Mouse (Mus musculus) hematopoietic stem cell, adult 5-6 weeks (primary cell): Measurements from ENCODE around the gene Acvrl1. TPM values are rescaled to one million over a fixed set of nuclear protein-coding genes. Genes with fewer than 3 reads are reported as not detected.
A peak's percentile ranks its signal among the peaks of the same experiment; 100 is the strongest.

Source experiments
- ATAC-seq, 2 experiments: fragments of 125-278 bp in 1 of 2; replicated peaks in 1 of 2; 2 replicates each; pipeline ENCODE4 v1.8.0; 2016 to 2017; ENCODE audit warnings: inconsistent platforms in 2 of 2, mild to moderate bottlenecking in 2 of 2, moderate number of reproducible peaks in 2 of 2, low read depth in 1 of 2, moderate TSS enrichment in 1 of 2; ENCODE audit not compliant: low FRiP score in 2 of 2, poor library complexity in 2 of 2, severe bottlenecking in 2 of 2, insufficient read depth in 1 of 2, low TSS enrichment in 1 of 2
- total RNA-seq: library from RNA; stranded (forward); fragments of 172-1452, 232-1000 nt; gene quantifications from 2 replicates; pipeline ENCODE4 v1.2.3, GENCODE M21; 2017

Acvrl1 gene
- total RNA-seq, 1 experiment from 2014 or later: 2.0 TPM

GRCm38 (mm10) chr15:101175131-101175460 lies 46.8 kb downstream of the Acvrl1 start:
- no peak for ATAC-seq

- ATAC-seq: no peak
Observed at GRCm38 (mm10) chr15:101175613-101176283, 47.4 kb downstream of the Acvrl1 start.

DNA sequence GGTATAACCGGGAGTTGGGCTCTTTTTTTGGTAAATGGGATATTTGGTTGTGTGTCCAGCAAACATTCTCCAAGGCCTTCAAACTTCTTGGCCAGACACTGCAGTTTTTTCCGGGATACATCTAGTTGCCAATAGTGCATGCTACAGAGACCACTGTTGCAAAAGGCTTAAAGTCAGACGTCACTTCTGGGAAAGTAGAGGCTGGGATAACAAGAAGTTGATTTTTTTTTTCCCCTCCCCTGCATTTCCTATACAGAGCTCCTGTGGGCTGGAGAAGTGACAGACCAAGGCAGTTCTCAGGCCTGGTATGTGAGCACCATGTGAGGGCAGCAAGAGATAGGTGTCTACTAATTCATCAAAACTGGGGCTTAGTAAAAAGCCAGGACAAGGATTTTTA lies 48.0 kb downstream of the Acvrl1 start:
- no peak for ATAC-seq

- no peak for ATAC-seq
Observed at GRCm38 (mm10) chr15:101176795-101177691, 48.7 kb downstream of the Acvrl1 start.

- no peak for ATAC-seq
Observed at GRCm38 (mm10) chr15:101180363-101181105, 52.2 kb downstream of the Acvrl1 start.

GRCm38 (mm10) chr15:101181106-101181466 lies 52.8 kb downstream of the Acvrl1 start:
- ATAC-seq: no peak

DNA sequence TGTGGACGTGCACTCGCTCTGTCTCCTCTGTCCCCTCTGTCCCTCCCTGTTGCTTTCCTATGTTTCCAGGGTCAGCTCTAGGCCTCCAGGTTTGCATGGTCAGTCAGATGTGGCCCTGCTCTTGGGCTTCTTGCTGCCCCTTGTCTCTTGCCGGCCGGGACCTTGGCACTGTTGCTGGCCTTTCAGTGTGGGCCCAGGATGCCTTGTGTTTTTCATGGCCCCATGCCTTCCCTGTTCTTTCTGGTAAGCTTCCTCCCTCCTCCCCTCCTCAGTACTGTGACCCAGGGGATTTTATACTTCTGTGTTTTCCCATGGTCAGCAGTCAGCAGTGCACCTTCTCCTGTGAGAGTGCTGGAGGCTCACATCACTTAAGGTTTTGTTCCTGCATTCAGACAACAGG lies 53.2 kb downstream of the Acvrl1 start:
- ATAC-seq: no peak

DNA sequence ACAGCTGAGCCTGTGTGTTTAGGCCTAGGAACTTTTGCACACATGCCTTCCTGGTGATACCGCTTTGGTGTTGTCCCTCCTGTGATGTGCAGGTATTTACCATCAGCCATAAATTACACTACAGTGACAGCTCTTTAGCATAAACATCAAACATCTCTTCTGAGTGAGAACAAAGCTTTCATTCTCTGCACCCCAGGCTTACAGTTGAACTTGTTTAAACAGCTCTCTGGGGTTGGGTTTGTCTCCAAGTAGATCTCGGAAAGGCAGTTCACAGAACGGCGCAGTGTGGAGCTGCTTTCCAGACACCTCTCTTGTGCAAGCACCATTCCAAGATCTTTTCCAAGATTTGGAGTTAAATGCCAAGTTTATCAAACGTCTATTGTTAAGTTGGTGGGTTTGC lies 54.4 kb downstream of the Acvrl1 start:
- ATAC-seq: no peak

- ATAC-seq: no peak
Observed at GRCm38 (mm10) chr15:101184300-101184699, 56.0 kb downstream of the Acvrl1 start.

- ATAC-seq: no peak
Observed at GRCm38 (mm10) chr15:101185549-101185948, 57.2 kb downstream of the Acvrl1 start.

GRCm38 (mm10) chr15:101187907-101188306 lies 59.6 kb downstream of the Acvrl1 start:
- ATAC-seq: peak in 1 of 2 experiments; percentile 37; a peak in 2 of 4 replicates

DNA sequence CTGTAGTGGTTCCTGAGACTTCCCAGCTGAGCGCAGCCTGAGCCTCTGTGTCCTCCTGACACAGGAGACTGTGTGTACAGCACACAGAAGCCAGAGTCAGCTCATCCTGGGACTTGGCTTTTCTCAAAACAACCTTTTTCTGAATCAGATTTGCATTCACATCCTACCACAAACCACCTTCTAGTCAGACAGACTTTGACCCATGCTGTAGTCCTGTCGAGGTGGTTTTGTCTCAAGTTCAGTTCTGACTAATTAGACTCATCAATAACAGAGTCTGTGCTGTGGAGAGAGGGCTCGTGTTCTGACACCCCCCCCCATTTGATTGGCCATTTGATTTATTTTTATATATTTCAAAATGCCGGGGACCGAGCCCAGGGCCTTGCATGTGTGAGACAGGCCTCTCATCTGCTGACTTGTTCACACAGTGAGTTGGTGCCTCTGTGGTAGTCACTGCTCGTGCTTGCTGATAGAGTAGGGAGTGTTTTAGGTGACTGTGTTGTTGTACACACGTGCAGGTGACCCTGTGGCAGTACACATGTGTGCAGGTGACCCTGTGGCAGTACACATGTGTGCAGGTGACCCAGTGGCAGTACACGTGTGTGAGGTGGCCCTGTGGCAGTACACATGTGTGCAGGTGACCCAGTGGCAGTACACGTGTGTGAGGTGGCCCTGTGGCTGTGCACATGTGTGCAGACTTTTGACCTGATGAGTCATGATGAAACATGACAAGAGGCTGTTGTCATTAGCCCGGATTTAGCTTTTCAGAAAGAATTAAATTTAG lies 61.8 kb downstream of the Acvrl1 start:
- no peak for ATAC-seq

GRCm38 (mm10) chr15:101190762-101191150 lies 62.4 kb downstream of the Acvrl1 start:
- ATAC-seq: no peak; a peak in 1 of 4 replicates

- peak; percentile 18 to 23; a peak in 1 of 4 replicates for ATAC-seq
Observed at GRCm38 (mm10) chr15:101191459-101192259, 63.3 kb downstream of the Acvrl1 start.

DNA sequence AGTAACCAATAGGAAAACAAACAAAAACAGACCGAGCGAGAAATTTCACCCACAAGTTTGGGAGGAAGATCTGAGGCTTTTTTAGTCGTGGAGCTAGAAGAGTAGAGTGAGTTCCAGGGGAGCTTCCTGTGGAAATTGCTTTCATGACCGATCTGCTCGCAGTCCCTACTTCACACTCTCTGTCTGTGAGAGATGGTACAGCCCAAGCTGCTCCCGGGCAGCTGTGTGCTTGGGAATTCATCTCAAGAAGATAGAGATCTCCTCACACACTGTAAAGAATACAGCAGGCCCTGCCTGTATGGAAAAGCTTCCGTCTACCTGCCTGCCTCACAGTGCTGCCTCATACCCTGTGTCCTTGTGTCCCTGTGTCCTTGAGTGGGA lies 63.9 kb downstream of the Acvrl1 start:
- no peak for ATAC-seq

- ATAC-seq: no peak
Observed at GRCm38 (mm10) chr15:101192651-101193050, 64.3 kb downstream of the Acvrl1 start.

GRCm38 (mm10) chr15:101193971-101194370 lies 65.6 kb downstream of the Acvrl1 start:
- ATAC-seq: no peak
